Mouse (Mus musculus): Measurements from ENCODE around the gene Tcaim. TPM values are rescaled to one million over a fixed set of nuclear protein-coding genes. Genes with fewer than 3 reads are reported as not detected.

The Tcaim gene
- total and polyA plus RNA-seq, 3 experiments = 4.4 to 12.3 (median 4.5) TPM

GRCm38 (mm10) chr9:122860752-122861151 lies 55.4 kb downstream of the Tcaim start:
- TF ChIP-seq GABPA (IDR thresholded peaks at IDR 0.05; ENCODE audit: insufficient replicate concordance, low read depth, low read length) (no peak), MXI1 (IDR thresholded peaks at IDR 0.05; ENCODE audit: low read depth, low read length) (no peak)
- dilution Hi-C loops (cut with MboI; ENCODE audit: extremely low pct_ligation_motif_present, extremely low pct_unique_long_range_greater_than_20kb, low sequenced_read_pairs) (no loop called here), in situ Hi-C loops (cut with MboI; ENCODE audit: low pct_ligation_motif_present, low pct_unique_long_range_greater_than_20kb, low sequenced_read_pairs) (no loop called here)
- Histone ChIP-seq H3K36me3 (replicated peaks in 1 of 2; ENCODE audit: control insufficient read depth in 1 of 2, insufficient read depth in 1 of 2, low read length in 1 of 2) (peaks cover 72 to 77% of the 10 kb centered on the region in 2 experiments), H3K27me3 (replicated peaks) (no peaks in the 10 kb centered on the region), H3K79me2 (replicated peaks; ENCODE audit: control insufficient read depth, extremely low read depth, insufficient read depth, poor library complexity, severe bottlenecking) (peaks cover 43% of the 10 kb centered on the region), H3K27ac (ENCODE audit: insufficient read depth, low read depth) (no peak overlapping the region), H3K4me3 (replicated peaks in 1 of 3; ENCODE audit: low read depth in 2 of 3, low read length in 2 of 3, poor library complexity in 1 of 3) (peak overlapping the region in 1 of 3 experiments; percentile 7), H3K9ac (ENCODE audit: insufficient read depth, low read depth) (no peak overlapping the region), H3K9me3 (replicated peaks; ENCODE audit: low read length) (peaks cover 64% of the 10 kb centered on the region), H3K4me1 (ENCODE audit: control insufficient read depth in 1 of 2, insufficient read depth in 2 of 2) (peaks cover 0 to 13% of the 10 kb centered on the region in 2 experiments; a peak in 1 of 4 replicates), H3K4me2 (ENCODE audit: insufficient read depth, low read depth, poor library complexity, severe bottlenecking) (no peak overlapping the region)
- DNase-seq (ENCODE audit: extremely low read depth) = no peak

- H3K27me3 ChIP-seq (replicated peaks) = no peaks in the 10 kb centered on the region
- H3K36me3 ChIP-seq (replicated peaks in 1 of 2; ENCODE audit: control insufficient read depth in 1 of 2, insufficient read depth in 1 of 2, low read length in 1 of 2) = peaks cover 46 to 50% of the 10 kb centered on the region in 2 experiments
- H3K4me1 ChIP-seq (ENCODE audit: control insufficient read depth in 1 of 2, insufficient read depth in 2 of 2) = peaks cover 0 to 18% of the 10 kb centered on the region in 2 experiments; a peak in 1 of 4 replicates
- no peak for DNase-seq (ENCODE audit: extremely low read depth)
- H3K27ac ChIP-seq (ENCODE audit: insufficient read depth, low read depth) = no peak overlapping the region
- H3K9ac ChIP-seq (ENCODE audit: insufficient read depth, low read depth) = no peak overlapping the region
- dilution Hi-C loops (cut with MboI; ENCODE audit: extremely low pct_ligation_motif_present, extremely low pct_unique_long_range_greater_than_20kb, low sequenced_read_pairs) = no loop called here
- H3K4me2 ChIP-seq (ENCODE audit: insufficient read depth, low read depth, poor library complexity, severe bottlenecking) = peak overlapping the region; percentile 36; the same call in 1 of the 2 replicates
- TF ChIP-seq JUN (IDR thresholded peaks at IDR 0.05; ENCODE audit: insufficient read depth, low read depth, low read length) (no peak), NRF1 (IDR thresholded peaks at IDR 0.05; ENCODE audit: low read depth, low read length) (no peak), MEF2A (IDR thresholded peaks at IDR 0.05; ENCODE audit: borderline replicate concordance, low read depth, low read length) (no peak), RCOR1 (conservative IDR thresholded peaks at IDR 0.05; ENCODE audit: low read depth, low read length) (no peak), USF2 (conservative IDR thresholded peaks at IDR 0.05; ENCODE audit: low read depth, low read length) (no peak), ZKSCAN1 (IDR thresholded peaks at IDR 0.05; ENCODE audit: borderline replicate concordance, low read depth, low read length) (no peak), NELFE (IDR thresholded peaks at IDR 0.05; ENCODE audit: low read depth, low read length) (no peak), CHD2 (IDR thresholded peaks at IDR 0.05; ENCODE audit: low read length) (no peak), BHLHE40 (IDR thresholded peaks at IDR 0.05; ENCODE audit: low read depth, low read length) (no peak), KAT2A (IDR thresholded peaks at IDR 0.05; ENCODE audit: insufficient replicate concordance, low read length) (no peak), TCF12 (IDR thresholded peaks at IDR 0.05; ENCODE audit: low read depth, low read length) (no peak), CTCF (conservative IDR thresholded peaks at IDR 0.05 in 1 of 2, IDR thresholded peaks at IDR 0.05 in 1 of 2; ENCODE audit: low read depth in 2 of 2, low read length in 2 of 2) (no peak)
- peaks cover 43% of the 10 kb centered on the region for H3K79me2 ChIP-seq (replicated peaks; ENCODE audit: control insufficient read depth, extremely low read depth, insufficient read depth, poor library complexity, severe bottlenecking)
- H3K9me3 ChIP-seq (replicated peaks; ENCODE audit: low read length) = peaks cover 52% of the 10 kb centered on the region
- in situ Hi-C loops (cut with MboI; ENCODE audit: low pct_ligation_motif_present, low pct_unique_long_range_greater_than_20kb, low sequenced_read_pairs) = no loop called here
- no peak overlapping the region for H3K4me3 ChIP-seq (replicated peaks in 1 of 3; ENCODE audit: low read depth in 2 of 3, low read length in 2 of 3, poor library complexity in 1 of 3)
These were observed 58.4 kb downstream of the Tcaim start for GRCm38 (mm10) chr9:122863731-122864130.
